ENCODE assay signal across 12 mouse cellular contexts in the genomic region with DNA sequence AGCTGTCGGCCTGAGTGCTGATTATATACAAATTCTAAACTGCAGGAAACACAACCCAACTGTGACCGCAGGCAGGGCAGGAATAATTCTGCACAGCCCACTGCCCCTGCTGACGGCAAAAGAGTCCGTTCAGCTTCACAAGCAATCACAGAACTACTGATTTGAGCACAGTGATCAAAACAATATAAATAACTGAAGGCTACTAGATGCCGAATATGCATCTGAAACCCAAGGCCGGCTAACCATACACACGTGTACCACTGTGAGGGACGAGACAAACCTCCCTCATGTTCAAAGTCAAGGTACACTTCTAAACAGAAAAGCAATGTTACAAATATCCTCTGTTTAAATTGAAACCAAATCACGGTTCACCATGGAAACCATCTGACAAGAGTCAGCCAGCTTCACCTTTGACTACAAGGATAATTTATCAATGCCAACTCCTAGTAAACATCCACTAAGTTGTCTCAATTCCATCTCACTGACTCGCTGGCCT. TPM values are rescaled to one million over a fixed set of nuclear protein-coding genes. Genes with fewer than 3 reads are reported as not detected.
A peak's percentile ranks its signal among the peaks of the same experiment; 100 is the strongest.
DNase-seq lines count a peak whose midpoint lies in the region; ATAC-seq and TF ChIP-seq lines count a peak whose summit lies in the region.
"Had no signal": no experiment of that assay in that cellular context is flagged by ENCODE, and none has a peak within 500 bp of the region (broad histone marks: within the 10 kb centered on the region; RNA-seq: fewer than 3 reads in every experiment).

No protein-coding gene starts in this region.

- H3K4me2 ChIP-seq in liver, embryonic 12.5 days, result no peak overlapping the region
- H3K4me2 ChIP-seq in neural tube, embryonic 14.5 days (ENCODE audit: low read depth, low read length), result no peak overlapping the region
- H3K4me2 ChIP-seq: heart, embryonic 13.5 days; limb, embryonic 15.5 days had no signal

- no peak for TF ChIP-seq CTCF in liver, adult 2 months (IDR thresholded peaks at IDR 0.05; ENCODE audit: low read depth, low read length)
- no peak for TF ChIP-seq CTCF in brain, embryonic 14.5 days (IDR thresholded peaks at IDR 0.05; ENCODE audit: borderline replicate concordance, extremely low read depth, insufficient read depth, insufficient read length)

- no peak overlapping the region for H3K4me3 ChIP-seq in liver, adult 2 months (ENCODE audit: insufficient read depth, low read depth, low read length)
- H3K4me3 ChIP-seq in liver, embryonic 12.5 days, result no peak overlapping the region
- no peak overlapping the region for H3K4me3 ChIP-seq in neural tube, embryonic 14.5 days (ENCODE audit: low read depth, low read length)
- H3K4me3 ChIP-seq: heart, embryonic 13.5 days; limb, embryonic 15.5 days had no signal

- DNase-seq in liver, adult 2 months (ENCODE audit: extremely low read depth, low read depth, low spot score), result peak; percentile 90
- peak; percentile 13 for DNase-seq in brain, embryonic 14.5 days (ENCODE audit: low read depth)
- peak; percentile 65 for DNase-seq in forelimb bud, embryonic 11.5 days (ENCODE audit: low read depth, low spot score)
- DNase-seq in heart, postnatal 25 days (ENCODE audit: low spot score), result no peak
- DNase-seq: adrenal gland, postnatal 10 days; cerebellum, adult 11-12 months; thymus, adult 18-20 months had no signal

- H3K36me3 ChIP-seq in liver, adult 2 months (ENCODE audit: control insufficient read depth, insufficient read depth, low read length), result peaks cover 26% of the 10 kb centered on the region
- H3K36me3 ChIP-seq in liver, embryonic 12.5 days, result peaks cover 44% of the 10 kb centered on the region
- H3K36me3 ChIP-seq in neural tube, embryonic 14.5 days (ENCODE audit: control insufficient read depth, insufficient read depth, low read length), result peaks cover 9% of the 10 kb centered on the region; the same call in 1 of the 2 replicates

- H3K79me2 ChIP-seq in liver, adult 2 months (ENCODE audit: control insufficient read depth, insufficient read depth, low read length), result peaks cover 21% of the 10 kb centered on the region; the same call in 1 of the 2 replicates

- peaks cover 16% of the 10 kb centered on the region for H3K4me1 ChIP-seq in liver, adult 2 months (ENCODE audit: control insufficient read depth, insufficient read depth, low read length)
- H3K4me1 ChIP-seq in liver, embryonic 12.5 days, result peaks cover 5% of the 10 kb centered on the region; the same call in 1 of the 2 replicates
- H3K4me1 ChIP-seq in neural tube, embryonic 14.5 days (ENCODE audit: control insufficient read depth, insufficient read depth, low read length), result no peaks in the 10 kb centered on the region

- H3K9me3 ChIP-seq in liver, embryonic 12.5 days (replicated peaks), result no peaks in the 10 kb centered on the region
- no peaks in the 10 kb centered on the region for H3K9me3 ChIP-seq in neural tube, embryonic 14.5 days (ENCODE audit: control insufficient read depth, low read length)
- H3K9me3 ChIP-seq: heart, embryonic 13.5 days; limb, embryonic 15.5 days had no signal

- H3K27ac ChIP-seq in liver, adult 2 months (replicated peaks; ENCODE audit: insufficient read depth, low read depth, low read length), result peak overlapping the region; percentile 7; the same call in 1 of the 2 replicates
- no peak overlapping the region for H3K27ac ChIP-seq in liver, embryonic 12.5 days
- H3K27ac ChIP-seq in neural tube, embryonic 14.5 days (ENCODE audit: low read depth, low read length), result 0 out of 2 replicates have a peak overlapping the region, but pooled peaks have one; percentile 28
- H3K27ac ChIP-seq: heart, embryonic 13.5 days; limb, embryonic 15.5 days had no signal

- WGBS in liver, adult 2 months, result 37% methylated on average over 10 of the region's 10 CpGs
- WGBS in liver, embryonic 12.5 days (ENCODE audit: insufficient replicate concordance), result 75% methylated on average over 10 of the region's 10 CpGs
- 48% methylated on average over 10 of the region's 10 CpGs for WGBS in neural tube, embryonic 14.5 days

- H3K27me3 ChIP-seq in liver, adult 2 months (ENCODE audit: control insufficient read depth, insufficient read depth, low read length), result no peaks in the 10 kb centered on the region
- H3K27me3 ChIP-seq in liver, embryonic 12.5 days (replicated peaks), result no peaks in the 10 kb centered on the region
- no peaks in the 10 kb centered on the region for H3K27me3 ChIP-seq in neural tube, embryonic 14.5 days (ENCODE audit: control insufficient read depth, insufficient read depth, low read length)
- H3K27me3 ChIP-seq: heart, embryonic 13.5 days; limb, embryonic 15.5 days had no signal

- ATAC-seq in liver, embryonic 12.5 days, result no peak
- ATAC-seq in neural tube, embryonic 14.5 days (ENCODE audit: low read depth), result no peak
- ATAC-seq in granulocyte monocyte progenitor cell, adult 5-6 weeks (replicated peaks; ENCODE audit: poor library complexity, severe bottlenecking), result no peak

- H3K9ac ChIP-seq in liver, adult 2 months (ENCODE audit: low read depth, low read length), result no peak overlapping the region
- no peak overlapping the region for H3K9ac ChIP-seq in liver, embryonic 12.5 days
- no peak overlapping the region for H3K9ac ChIP-seq in neural tube, embryonic 14.5 days (replicated peaks; ENCODE audit: low read depth, low read length)
- H3K9ac ChIP-seq: heart, embryonic 13.5 days; limb, embryonic 15.5 days had no signal

- TF ChIP-seq POLR2A in liver, adult 2 months (IDR thresholded peaks at IDR 0.05; ENCODE audit: extremely low read depth, insufficient read depth, low read length), result no peak
- no peak for TF ChIP-seq POLR2A in brain, embryonic 14.5 days (IDR thresholded peaks at IDR 0.05; ENCODE audit: borderline replicate concordance, extremely low read depth, insufficient read depth, insufficient read length, poor library complexity, severe bottlenecking)

- intact Hi-C loops in heart, postnatal 25 days (cut with DNase I), result loop anchor here (5.0 kb wide), 1 partner anchor 53 kb away; no protein-coding TSS in a partner anchor

RNA-seq across cellular contexts. Expression of a gene that starts 57.0 kb away (rescaled TPM):
- total RNA-seq in liver, adult 2 months (2014; rRNA removed), result 48.2 and 54.3 TPM in 2 replicates
- polyA plus RNA-seq in liver, adult 2 months (2012; rRNA removed), result 15.0 and 15.1 TPM in 2 replicates
- 12.6 and 13.1 TPM in 2 replicates for polyA plus RNA-seq in liver, embryonic 12.5 days (2016; fragmentation: Nextera tagmentation; extraction: Ambion mirVana)
- 27.4 and 31.5 TPM in 2 replicates for polyA plus RNA-seq in brain, embryonic 14.5 days (2012; rRNA removed)
- 19.7 and 25.4 TPM in 2 replicates for polyA plus RNA-seq in neural tube, embryonic 14.5 days (2014; fragmentation: Nextera tagmentation; extraction: Ambion mirVana)
- 17.2 and 22.6 TPM in 2 replicates for total RNA-seq in granulocyte monocyte progenitor cell, adult 5-6 weeks (2014; fragmentation: Nextera tagmentation)
- 31.3 and 36.1 TPM in 2 replicates for total RNA-seq in granulocyte monocyte progenitor cell, adult 5-6 weeks (2017)
- total RNA-seq in heart, postnatal 25 days (2021), result 10 to 100 TPM; 55.3 to 59.1 TPM
